Mouse (Mus musculus) thymus, adult 2 months (tissue): ENCODE data around the gene Cpsf3.

ENCODE experiments used
- CTCF ChIP-seq: fragments of 200-500 bp; IDR thresholded peaks from 2 replicates; pipeline ENCODE4 v1.5.1; 2012; ENCODE audit warnings: mild to moderate bottlenecking, control low read depth, low read length, moderate library complexity, borderline replicate concordance; ENCODE audit not compliant: control insufficient read depth, poor library complexity, insufficient read depth; ENCODE audit errors: extremely low read depth
- POLR2A ChIP-seq: fragments of 200-500 bp; IDR thresholded peaks from 2 replicates; pipeline ENCODE4 v1.6.1; 2012; ENCODE audit warnings: mild to moderate bottlenecking, low read length, control low read depth, moderate library complexity; ENCODE audit not compliant: control insufficient read depth, poor library complexity, insufficient read depth; ENCODE audit errors: extremely low read depth

- TF ChIP-seq POLR2A (no peak), CTCF (no peak)
These were observed 38.9 kb downstream of the Cpsf3 start for GRCm38 (mm10) chr12:21324101-21324500.
